Mouse (Mus musculus) megakaryocyte-erythroid progenitor cell, adult 5 weeks (primary cell): Measurements from ENCODE around the gene Tmprss11b. TPM values are rescaled to one million over a fixed set of nuclear protein-coding genes. Genes with fewer than 3 reads are reported as not detected.

Source experiments
- polyA plus RNA-seq: library from polyadenylated mRNA; stranded (reverse); fragments of >175 nt; gene quantifications from 2 replicates; pipeline ENCODE4 v1.2.3, GENCODE M21; 2012

Tmprss11b gene
- not detected in 2 replicates for polyA plus RNA-seq

DNA sequence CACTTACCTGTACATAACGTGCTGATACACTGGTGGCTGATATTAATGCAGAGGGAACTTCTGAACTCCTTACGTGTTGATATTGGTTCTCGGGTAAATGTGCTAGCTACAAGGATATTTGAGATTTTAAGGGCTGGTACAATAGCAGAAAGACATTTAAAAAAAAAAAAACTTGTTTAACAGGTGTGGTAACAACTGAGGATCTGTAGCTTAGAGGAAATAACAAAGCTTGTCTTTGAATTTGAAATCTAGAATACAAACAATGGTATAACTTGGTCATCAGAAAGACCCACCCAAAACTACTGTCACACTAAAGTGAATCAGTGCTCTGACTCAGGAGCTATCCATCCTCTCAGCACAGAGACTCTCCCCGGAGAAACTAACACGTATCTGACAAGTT is at the start of gene Tmprss11b:
Gene Tmprss11b, minus strand, starts transcription at position 101 of the 400 bp plus-strand sequence.

DNA sequence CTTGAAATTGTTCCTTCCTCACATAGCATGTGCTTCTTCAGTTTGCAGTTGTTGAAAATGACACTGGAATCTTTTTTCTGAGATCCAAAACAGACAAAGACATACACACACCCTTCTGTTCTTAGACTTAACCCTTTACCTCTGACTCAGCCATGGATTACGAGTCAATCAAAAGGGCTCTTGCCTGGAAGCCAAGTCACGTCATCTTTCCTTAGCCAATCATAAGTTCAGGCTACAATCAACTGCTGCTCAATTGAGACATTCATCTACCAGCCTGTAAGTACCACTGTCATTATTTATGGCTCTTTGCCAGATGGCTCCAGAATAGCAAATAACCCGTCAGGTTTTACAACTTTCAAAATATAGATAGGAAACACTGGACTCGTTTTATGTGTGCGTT is 43.8 kb downstream of the Tmprss11b start, which contains the start of gene Tmprss11f:
Gene Tmprss11f, minus strand, starts transcription at position 101 of the 400 bp plus-strand sequence.

Other genes with a start within 250 kb of the Tmprss11b start
- gene Tmprss11a, start 207.4 kb downstream of the Tmprss11b start, polyA plus RNA-seq, result not detected in 2 replicates
- not detected in 2 replicates for gene Tmprss11g, start 157.8 kb downstream of the Tmprss11b start, polyA plus RNA-seq
- not detected in 2 replicates for gene Tmprss11f, start 43.9 kb downstream of the Tmprss11b start, polyA plus RNA-seq
- not detected in 2 replicates for gene Tmprss11e, start 69.5 kb upstream of the Tmprss11b start, polyA plus RNA-seq
- gene Ythdc1, start 127.9 kb upstream of the Tmprss11b start, polyA plus RNA-seq, result 26.3 and 43.5 TPM in 2 replicates
- gene Ugt2b34, start 230.6 kb upstream of the Tmprss11b start, polyA plus RNA-seq, result not detected in 2 replicates